Mouse (Mus musculus) erythroblast, embryonic 14.5 days (primary cell): ENCODE results near the gene Dmbt1. TPM values are rescaled to one million over a fixed set of nuclear protein-coding genes. Genes with fewer than 3 reads are reported as not detected.

Experiments used
- H3K27me3 ChIP-seq: 2 replicates; pipeline ENCODE4 v1.6.1; 2012; ENCODE audit warnings: inconsistent platforms; ENCODE audit not compliant: control insufficient read depth
- H3K36me3 ChIP-seq: 2 replicates; pipeline ENCODE4 v1.6.1; 2012; ENCODE audit warnings: mild to moderate bottlenecking, inconsistent platforms; ENCODE audit not compliant: control insufficient read depth
- H3K4me1 ChIP-seq: 2 replicates; pipeline ENCODE4 v1.6.1; 2012; ENCODE audit warnings: inconsistent platforms; ENCODE audit not compliant: control insufficient read depth
- H3K4me3 ChIP-seq: replicated peaks from 2 replicates; pipeline ENCODE3; 2012; ENCODE audit warnings: moderate library complexity, mild to moderate bottlenecking, inconsistent platforms
- H3K9me3 ChIP-seq: 2 replicates; pipeline ENCODE4 v1.6.1; 2012; ENCODE audit warnings: low read length, inconsistent platforms, mixed read lengths; ENCODE audit not compliant: control insufficient read depth
- GATA1 ChIP-seq: IDR thresholded peaks from 2 replicates; pipeline ENCODE4 v1.6.1; 2012; ENCODE audit warnings: low read length, inconsistent platforms, mixed read lengths
- TAL1 ChIP-seq: IDR thresholded peaks from 3 replicates; pipeline ENCODE4 v1.6.1; 2012; ENCODE audit warnings: low read length, inconsistent platforms, mixed read lengths
- polyA plus RNA-seq: library from polyadenylated mRNA; stranded (reverse); fragments of >175 nt; gene quantifications from 2 replicates; pipeline ENCODE4 v1.2.3, GENCODE M21; 2012

The Dmbt1 gene
- polyA plus RNA-seq, 1 experiment: not detected

- Histone ChIP-seq H3K27me3 (no peaks in the 10 kb centered on the region), H3K9me3 (peaks cover 2% of the 10 kb centered on the region), H3K4me1 (no peaks in the 10 kb centered on the region), H3K4me3 (no peak overlapping the region), H3K36me3 (no peaks in the 10 kb centered on the region)
- TF ChIP-seq TAL1 (no peak), GATA1 (no peak)
Measured at GRCm38 (mm10) chr7:131001976-131002726, 29.7 kb upstream of the Dmbt1 start.

- Histone ChIP-seq H3K4me1 (no peaks in the 10 kb centered on the region), H3K27me3 (no peaks in the 10 kb centered on the region), H3K4me3 (no peak overlapping the region), H3K36me3 (no peaks in the 10 kb centered on the region), H3K9me3 (peaks cover 6% of the 10 kb centered on the region)
- TF ChIP-seq GATA1 (no peak), TAL1 (no peak)
Measured at GRCm38 (mm10) chr7:131004071-131004470, 27.8 kb upstream of the Dmbt1 start.

GRCm38 (mm10) chr7:131007221-131007620, 24.6 kb upstream of the Dmbt1 start:
- H3K4me1 ChIP-seq: no peaks in the 10 kb centered on the region
- H3K27me3 ChIP-seq: no peaks in the 10 kb centered on the region
- no peak overlapping the region for H3K4me3 ChIP-seq
- H3K36me3 ChIP-seq: no peaks in the 10 kb centered on the region
- TF ChIP-seq GATA1 (no peak), TAL1 (no peak)
- H3K9me3 ChIP-seq: peaks cover 6% of the 10 kb centered on the region

GRCm38 (mm10) chr7:131009178-131009577, 22.7 kb upstream of the Dmbt1 start:
- H3K4me1 ChIP-seq: no peaks in the 10 kb centered on the region
- H3K4me3 ChIP-seq: no peak overlapping the region
- no peak for TF ChIP-seq GATA1
- TF ChIP-seq TAL1: no peak
- H3K27me3 ChIP-seq: no peaks in the 10 kb centered on the region
- no peaks in the 10 kb centered on the region for H3K36me3 ChIP-seq
- H3K9me3 ChIP-seq: peaks cover 6% of the 10 kb centered on the region

GRCm38 (mm10) chr7:131011901-131012300, 20.0 kb upstream of the Dmbt1 start:
- H3K36me3 ChIP-seq: no peaks in the 10 kb centered on the region
- TF ChIP-seq TAL1 (no peak), GATA1 (no peak)
- H3K4me1 ChIP-seq: no peaks in the 10 kb centered on the region
- H3K27me3 ChIP-seq: no peaks in the 10 kb centered on the region
- peaks cover 4% of the 10 kb centered on the region; the same call in 1 of the 2 replicates for H3K9me3 ChIP-seq
- H3K4me3 ChIP-seq: no peak overlapping the region

GRCm38 (mm10) chr7:131019181-131019580, 12.7 kb upstream of the Dmbt1 start:
- Histone ChIP-seq H3K27me3 (no peaks in the 10 kb centered on the region), H3K4me3 (no peak overlapping the region), H3K9me3 (no peaks in the 10 kb centered on the region), H3K4me1 (no peaks in the 10 kb centered on the region), H3K36me3 (no peaks in the 10 kb centered on the region)
- TF ChIP-seq TAL1 (no peak), GATA1 (no peak)

GRCm38 (mm10) chr7:131024807-131025206, 7.0 kb upstream of the Dmbt1 start:
- no peaks in the 10 kb centered on the region for H3K36me3 ChIP-seq

GRCm38 (mm10) chr7:131027557-131027956, 4.3 kb upstream of the Dmbt1 start:
- Histone ChIP-seq H3K4me3 (no peak overlapping the region), H3K4me1 (no peaks in the 10 kb centered on the region), H3K36me3 (no peaks in the 10 kb centered on the region), H3K27me3 (no peaks in the 10 kb centered on the region), H3K9me3 (no peaks in the 10 kb centered on the region)
- no peak for TF ChIP-seq GATA1

More at GRCm38 (mm10) chr7:131024807-131025206, 7.0 kb upstream of the Dmbt1 start:
- H3K27me3 ChIP-seq: no peaks in the 10 kb centered on the region
- H3K9me3 ChIP-seq: no peaks in the 10 kb centered on the region
- no peak for TF ChIP-seq TAL1
- TF ChIP-seq GATA1: no peak
- H3K4me3 ChIP-seq: no peak overlapping the region
- no peaks in the 10 kb centered on the region for H3K4me1 ChIP-seq

- no peak overlapping the region for H3K4me3 ChIP-seq
- TF ChIP-seq TAL1 (no peak), GATA1 (no peak)
- no peaks in the 10 kb centered on the region for H3K9me3 ChIP-seq
- H3K27me3 ChIP-seq: no peaks in the 10 kb centered on the region
- H3K4me1 ChIP-seq: no peaks in the 10 kb centered on the region
- H3K36me3 ChIP-seq: no peaks in the 10 kb centered on the region
Measured at GRCm38 (mm10) chr7:131036396-131036795, 4.5 kb downstream of the Dmbt1 start.
